Mouse (Mus musculus) layer of hippocampus, adult 9-10 months (tissue): ENCODE measurements around the gene Nr1h2.

ENCODE experiments used
- DNase-seq: peaks from one replicate; pipeline ENCODE4 v3.0.0; 2022; ENCODE audit warnings: low spot score

The Nr1h2 gene

DNA sequence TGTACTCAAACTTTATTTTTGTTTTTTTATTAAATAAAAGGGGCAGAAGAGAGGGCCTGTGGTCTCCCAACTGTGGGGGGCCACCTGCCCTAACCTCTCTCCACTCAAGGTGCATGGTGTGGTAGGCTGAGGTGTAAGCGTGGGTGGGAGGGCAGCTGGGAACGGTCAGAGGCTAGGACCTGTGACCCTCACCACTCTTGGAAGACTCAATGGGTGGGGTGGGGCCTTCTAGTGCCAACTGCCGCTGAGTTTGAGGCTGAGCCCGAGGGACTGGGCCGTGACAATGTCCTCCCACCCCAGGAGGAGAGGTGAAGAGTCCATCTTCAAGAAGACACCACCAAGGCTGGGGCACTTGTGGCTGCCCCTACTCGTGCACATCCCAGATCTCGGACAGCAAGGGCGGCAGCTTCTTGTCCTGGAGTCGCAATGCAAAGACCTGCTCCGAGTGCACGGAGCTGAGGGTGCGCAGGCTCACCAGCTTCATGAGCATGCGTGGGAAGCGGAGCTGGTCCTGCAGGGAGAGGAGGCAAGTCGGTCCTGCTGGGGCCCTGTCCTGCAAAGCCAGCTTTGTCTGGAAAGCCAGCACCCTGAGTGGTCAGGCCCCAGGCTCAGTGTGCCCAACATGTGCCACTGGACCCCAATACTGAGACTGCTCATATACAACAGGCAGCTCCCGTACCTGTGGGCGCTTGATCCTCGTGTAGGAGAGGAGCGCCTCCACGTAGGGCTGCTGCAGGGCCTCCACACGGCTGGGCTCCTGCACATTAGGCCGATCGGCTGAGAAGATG, 3.9 kb downstream of the Nr1h2 start:
- DNase-seq = no peak

DNA sequence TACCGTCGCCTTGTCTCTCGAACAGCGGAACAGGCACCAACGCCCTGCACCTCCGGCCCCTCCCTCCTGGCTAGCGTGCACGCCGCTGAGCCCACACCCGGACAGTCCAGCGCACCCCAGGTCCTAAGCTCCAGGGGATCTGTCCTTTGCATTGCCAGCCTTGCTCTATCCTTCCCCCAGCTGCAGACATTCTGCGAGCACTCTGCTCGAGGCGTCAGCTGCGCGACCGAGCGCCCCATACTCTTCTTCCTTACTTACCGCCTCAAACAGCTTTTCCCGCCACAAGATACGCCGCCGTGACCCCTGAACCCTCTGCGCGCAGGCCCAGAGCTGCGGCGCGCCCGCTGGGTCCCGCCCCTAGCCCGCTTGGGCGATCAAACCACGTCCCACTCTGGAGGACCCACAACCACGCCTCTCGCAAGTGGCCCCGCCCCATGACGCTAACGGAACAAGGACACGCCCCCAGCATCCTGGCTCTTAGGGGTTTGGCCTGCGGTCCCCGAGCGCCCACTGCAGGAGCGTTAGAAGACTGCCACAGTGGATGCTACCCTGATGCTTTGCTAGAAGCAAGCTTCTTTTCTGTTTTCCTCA, 5.2 kb downstream of the Nr1h2 start, which contains the start of gene Pold1:
TSS of gene Pold1 (minus strand) at position 353 of the 591 bp plus-strand sequence.
- peak; percentile 97 for DNase-seq

GRCm38 (mm10) chr7:44547725-44548124, 6.0 kb downstream of the Nr1h2 start:
- DNase-seq = no peak

GRCm38 (mm10) chr7:44547041-44547440, 6.7 kb downstream of the Nr1h2 start:
- DNase-seq = no peak

- no peak for DNase-seq
Measured at GRCm38 (mm10) chr7:44546274-44546673, 7.5 kb downstream of the Nr1h2 start.

DNA sequence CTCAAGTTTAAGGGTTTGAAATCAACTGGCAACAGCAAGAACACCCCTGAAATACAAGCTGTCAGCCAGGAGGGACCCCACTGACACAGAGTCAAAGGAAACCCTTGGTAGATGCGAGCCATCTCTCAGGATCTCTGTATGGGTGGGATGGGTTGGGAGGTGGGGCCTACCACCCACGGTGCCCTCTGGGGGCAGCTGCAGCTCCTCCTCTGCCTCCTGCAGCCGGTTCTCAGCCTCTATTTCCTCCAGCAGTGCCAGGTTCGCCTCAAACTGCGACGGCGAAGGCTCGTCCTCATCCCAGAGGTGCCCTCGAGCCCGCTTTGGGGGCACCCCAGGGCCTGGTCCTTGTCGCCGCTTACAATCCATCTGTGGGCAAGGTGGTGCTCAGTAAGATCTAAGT, 10.7 kb downstream of the Nr1h2 start:
- no peak for DNase-seq

GRCm38 (mm10) chr7:44542555-44542954, 11.2 kb downstream of the Nr1h2 start:
- no peak for DNase-seq

DNA sequence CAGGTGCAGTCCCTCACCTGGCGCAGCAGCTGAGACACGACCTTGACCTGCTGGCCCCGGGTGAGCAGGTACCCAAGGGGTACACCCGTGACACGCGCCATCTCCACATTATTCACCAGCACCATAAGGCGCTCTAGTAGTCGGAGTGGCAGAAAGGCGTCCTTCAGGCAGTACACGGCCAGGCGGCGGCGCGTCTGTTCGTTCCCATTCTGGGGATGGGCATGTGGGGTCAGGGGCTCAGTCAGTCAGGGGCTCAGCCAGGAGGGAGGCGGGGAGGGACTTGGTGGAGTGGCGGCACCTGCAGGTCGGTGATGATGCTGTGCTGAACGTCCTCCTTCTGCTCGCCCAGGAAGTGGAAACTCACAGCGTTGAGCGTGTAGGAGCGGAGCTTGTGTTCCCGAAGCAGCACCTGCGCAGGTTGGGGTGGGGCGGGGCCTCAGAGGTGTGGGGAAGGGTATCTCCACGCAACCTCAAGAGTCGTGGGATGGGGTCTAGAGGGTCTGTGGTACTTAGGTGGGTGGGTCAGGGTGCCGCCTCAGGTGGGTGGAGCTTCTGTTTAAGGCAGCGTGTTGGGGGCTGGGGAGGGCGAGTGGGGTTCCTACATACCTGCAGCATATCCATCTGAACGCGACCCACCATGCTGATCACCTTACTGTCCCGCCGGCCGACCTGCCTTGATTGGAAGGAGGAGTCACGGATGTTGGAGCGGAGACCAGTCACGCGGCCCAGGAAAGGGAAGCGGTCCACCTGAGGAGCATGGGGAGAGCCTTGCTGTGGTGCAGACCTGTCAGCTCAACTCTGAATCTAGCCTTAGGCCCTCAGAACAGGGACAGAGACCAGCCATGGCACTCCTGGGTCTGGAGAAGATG, 14.8 kb downstream of the Nr1h2 start:
- no peak for DNase-seq

GRCm38 (mm10) chr7:44537496-44537895, 16.3 kb downstream of the Nr1h2 start:
- no peak for DNase-seq

- DNase-seq = no peak
Measured at GRCm38 (mm10) chr7:44537009-44537408, 16.7 kb downstream of the Nr1h2 start.

GRCm38 (mm10) chr7:44536590-44536968, 17.2 kb downstream of the Nr1h2 start:
- no peak for DNase-seq

- DNase-seq = no peak
Measured at GRCm38 (mm10) chr7:44535657-44536589, 17.8 kb downstream of the Nr1h2 start.

DNA sequence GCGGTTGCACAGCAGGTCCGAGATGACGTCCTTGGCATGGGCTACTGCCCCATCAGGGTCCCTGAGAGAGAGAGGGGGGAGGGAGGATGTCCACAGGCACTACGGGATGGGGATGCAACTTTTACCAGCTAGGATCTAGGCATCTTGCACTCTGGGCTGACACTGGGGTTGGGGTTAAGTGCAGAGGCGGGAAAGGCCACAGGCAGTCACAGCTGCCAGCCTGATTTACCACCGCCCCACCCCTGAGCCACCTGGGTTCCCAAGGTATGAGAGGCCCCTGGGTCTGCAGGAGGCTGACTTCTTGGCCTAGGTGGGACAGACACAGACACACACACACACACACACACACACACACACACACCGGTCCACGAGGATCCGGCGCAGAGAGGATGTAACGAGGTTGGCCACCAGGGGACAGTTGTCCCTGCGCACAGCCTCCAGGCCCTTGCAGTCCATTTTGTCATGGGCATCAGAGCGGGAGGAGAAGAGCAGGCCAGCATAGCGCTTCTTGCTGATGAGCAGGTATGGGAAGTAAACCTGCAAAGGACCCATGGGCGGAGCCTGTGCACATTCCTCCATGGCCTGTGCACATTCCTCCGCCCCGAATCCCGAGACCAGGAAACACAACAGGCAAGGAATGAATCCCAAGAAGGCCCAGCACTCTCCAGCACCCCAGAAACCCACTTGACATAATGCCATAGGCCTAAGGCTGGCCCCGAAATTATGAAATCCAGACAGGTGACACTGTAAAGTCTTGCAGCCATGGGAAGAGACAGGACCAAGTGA, 18.9 kb downstream of the Nr1h2 start:
- DNase-seq = no peak

GRCm38 (mm10) chr7:44534242-44534641, 19.5 kb downstream of the Nr1h2 start:
- DNase-seq = no peak

DNA sequence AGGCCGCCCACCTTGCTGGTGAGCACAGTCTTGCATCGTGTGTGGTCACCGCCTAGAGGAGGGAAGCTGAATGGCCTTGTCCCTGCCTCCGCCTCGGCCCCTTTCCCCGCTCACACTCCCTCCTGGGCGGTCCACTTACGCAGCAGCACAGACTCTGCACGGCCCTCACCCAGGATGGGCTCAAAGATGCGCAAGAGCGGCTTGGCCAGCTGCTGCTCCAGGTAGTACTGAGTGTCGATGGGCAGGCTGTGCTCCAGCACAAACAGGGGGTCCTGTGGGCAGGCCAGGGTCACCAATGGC, 20.1 kb downstream of the Nr1h2 start:
- DNase-seq = no peak

DNA sequence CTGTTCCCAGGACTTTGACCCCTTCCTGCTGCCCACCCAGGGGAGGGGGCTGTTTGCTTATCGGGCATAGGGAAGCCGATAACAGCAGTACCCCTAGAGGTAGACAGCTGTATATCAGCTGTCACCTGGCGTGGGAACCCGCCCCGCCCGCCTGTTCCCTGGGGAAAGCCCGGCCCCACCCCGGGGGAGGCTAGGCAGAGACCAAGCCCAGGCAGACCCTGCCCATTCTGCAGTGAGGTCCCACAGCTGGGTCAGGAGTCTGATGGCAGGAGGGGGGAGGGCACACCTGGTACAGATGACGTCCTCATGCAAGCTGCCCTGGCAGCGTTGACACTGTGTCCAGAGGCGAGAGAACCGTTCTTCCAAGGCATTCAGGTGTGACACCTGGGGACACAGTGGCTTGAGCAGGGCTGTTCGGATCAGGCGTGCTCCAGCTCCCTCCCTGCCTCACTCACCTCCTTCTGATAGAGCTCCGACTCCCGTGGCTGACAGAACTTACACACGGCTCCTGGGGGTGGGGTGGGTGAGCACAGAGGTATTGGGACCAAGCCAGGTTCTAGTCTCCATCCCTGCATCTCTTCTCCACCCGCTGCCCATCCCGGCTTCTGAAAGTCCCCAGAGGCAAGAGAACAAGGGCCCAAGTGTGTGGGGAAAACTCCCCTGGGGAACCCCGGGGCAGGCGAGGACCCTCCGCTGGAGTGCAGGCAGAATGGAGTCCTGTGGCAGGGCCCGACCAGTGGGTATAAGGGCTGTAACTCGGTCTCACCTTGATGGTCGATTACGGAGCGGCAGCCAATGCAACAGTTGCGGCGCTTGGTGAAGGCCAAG, 20.6 kb downstream of the Nr1h2 start:
- no peak for DNase-seq

GRCm38 (mm10) chr7:44531946-44532732, 21.6 kb downstream of the Nr1h2 start, which contains the start of gene Spib:
TSS of gene Spib (minus strand) at chr7:44532071.
- DNase-seq = no peak

DNA sequence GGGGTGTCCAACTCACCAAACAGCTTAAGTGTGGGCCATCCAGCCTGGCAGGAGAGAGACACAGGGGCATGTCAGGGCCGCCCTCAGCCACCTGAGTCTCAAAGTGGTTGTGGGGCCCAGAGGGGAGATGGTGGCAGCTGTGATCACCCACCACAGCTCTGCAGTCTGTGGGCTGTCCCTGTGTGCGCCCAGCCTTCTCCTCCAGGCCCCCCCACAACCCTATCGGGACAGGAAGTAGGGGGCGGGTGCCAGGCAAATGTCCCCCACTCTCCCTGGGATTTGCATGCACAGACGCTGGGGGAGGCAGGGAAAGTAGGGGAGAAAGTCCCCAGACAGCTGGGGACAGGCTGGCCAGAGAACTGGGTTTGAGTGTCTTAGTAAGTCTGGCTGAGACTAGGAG, 22.5 kb downstream of the Nr1h2 start:
- DNase-seq = no peak

DNA sequence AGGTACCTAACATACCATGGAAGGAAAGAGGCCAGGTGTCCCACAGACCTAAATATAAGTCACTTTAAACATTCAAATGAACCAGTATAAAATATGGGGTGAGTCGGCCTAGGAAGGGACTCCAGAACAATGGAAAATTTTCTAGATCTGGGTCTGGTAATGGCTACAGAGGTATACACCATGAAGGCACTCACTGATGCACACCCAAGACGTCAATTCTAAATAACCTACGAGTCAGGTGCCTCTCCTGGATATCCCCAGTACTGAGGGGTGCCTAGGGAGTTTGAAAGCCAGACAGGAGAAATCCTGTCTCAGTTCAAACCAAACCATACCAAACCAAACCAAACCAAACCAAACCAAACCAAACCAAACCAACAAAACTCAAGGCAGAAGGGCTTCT, 23.2 kb downstream of the Nr1h2 start:
- DNase-seq = no peak
